Mouse (Mus musculus) kidney, adult 2 months (tissue): ENCODE results near the gene Olfr961.

Experiments
- CTCF ChIP-seq: fragments of 200-500 bp; conservative IDR thresholded peaks from 2 replicates; pipeline ENCODE4 v1.5.1; 2011; ENCODE audit warnings: low read depth, mild to moderate bottlenecking, control low read depth, low read length, moderate library complexity, mixed read lengths; ENCODE audit not compliant: insufficient read depth, insufficient read length
- POLR2A ChIP-seq: fragments of 200-500 bp; IDR thresholded peaks from one replicate; pipeline ENCODE4 v1.6.1; 2011; ENCODE audit warnings: low read depth, low read length, control low read depth

DNA sequence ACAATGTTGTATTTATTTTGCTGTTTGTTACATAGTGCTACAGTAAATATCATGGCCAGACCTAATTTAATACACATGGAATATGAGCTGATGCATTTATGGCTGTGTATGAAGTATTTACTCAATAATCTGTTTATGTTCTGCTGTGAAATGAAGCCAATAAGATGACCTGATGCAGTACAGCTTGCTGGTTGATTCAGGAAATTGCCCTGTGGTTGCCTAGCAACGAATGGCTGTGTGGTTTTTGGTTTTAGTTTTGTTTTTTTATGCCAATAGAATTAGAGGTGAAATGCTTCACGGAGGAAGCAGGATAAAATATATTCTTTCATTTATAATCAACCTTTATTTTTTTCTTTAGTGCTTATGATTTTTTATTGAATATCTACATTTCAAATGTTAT is 34.4 kb downstream of the Olfr961 start:
- TF ChIP-seq CTCF = no peak
- TF ChIP-seq POLR2A = no peak
